Mouse (Mus musculus) right cerebral cortex, adult 2 months (tissue): ENCODE results near the gene Ier5.
A peak's percentile ranks its signal among the peaks of the same experiment; 100 is the strongest.

Experiments used
- DNase-seq, 2 experiments: peaks; one replicate each; pipeline ENCODE4 v3.0.0; 2021 to 2022; ENCODE audit warnings: low spot score in 2 of 2

Gene Ier5

DNA sequence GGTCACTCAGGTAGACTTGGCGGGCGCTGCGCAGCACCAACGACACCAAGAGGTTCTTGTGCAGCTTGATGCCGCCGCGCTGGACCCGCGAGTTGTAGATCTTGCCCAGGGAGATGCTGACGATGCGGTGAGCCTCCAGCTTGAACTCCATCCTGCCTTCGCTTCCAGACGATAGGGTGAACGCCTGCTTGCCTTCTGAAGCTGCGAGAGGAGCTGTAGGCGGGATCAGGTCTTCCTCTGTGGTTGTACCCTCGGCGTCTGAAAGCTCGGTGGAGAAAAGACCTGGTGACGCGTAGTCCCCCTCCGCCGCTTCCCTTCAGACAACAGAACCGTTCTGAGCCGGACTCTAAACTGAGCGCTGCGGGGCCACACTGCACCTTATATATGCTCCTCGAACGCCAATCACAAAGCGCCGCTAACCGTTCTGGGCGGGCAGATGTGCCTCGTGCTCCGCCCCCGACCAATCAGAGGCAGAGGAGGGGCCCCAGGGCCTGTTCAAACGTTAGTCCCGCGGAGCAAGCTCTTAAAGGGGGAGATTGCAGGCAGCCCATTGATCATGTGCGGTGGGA is at the start of gene Ier5:
Gene Ier5, minus strand, starts transcription at position 357 of the 569 bp plus-strand sequence.
- peak; percentile 95 to 98 for DNase-seq

DNA sequence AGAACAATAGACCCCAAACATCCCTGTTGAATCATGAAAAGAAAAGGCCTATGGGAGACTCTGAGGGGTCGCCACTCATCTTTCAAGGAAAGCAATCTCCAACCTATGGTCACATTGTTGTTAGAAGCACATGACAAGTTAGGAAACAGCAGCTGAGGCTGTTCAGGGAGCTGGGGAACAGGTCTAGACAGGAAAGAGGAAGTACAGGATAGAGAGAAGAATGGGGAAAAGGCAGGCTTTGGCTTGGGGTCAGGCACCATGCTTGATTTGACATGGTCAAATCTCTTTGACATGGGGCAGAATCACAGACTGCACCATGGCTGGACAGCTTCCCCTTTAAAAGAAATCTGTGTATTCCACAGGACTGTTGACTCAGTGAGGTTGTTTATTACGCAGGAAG is 47.8 kb upstream of the Ier5 start:
- DNase-seq = no peak

GRCm38 (mm10) chr1:155146572-155146980 is 47.1 kb upstream of the Ier5 start, which contains the start of gene Mr1:
TSS of gene Mr1 (minus strand) at chr1:155146814.
- peak in 1 of 2 experiments; percentile 26 for DNase-seq

DNA sequence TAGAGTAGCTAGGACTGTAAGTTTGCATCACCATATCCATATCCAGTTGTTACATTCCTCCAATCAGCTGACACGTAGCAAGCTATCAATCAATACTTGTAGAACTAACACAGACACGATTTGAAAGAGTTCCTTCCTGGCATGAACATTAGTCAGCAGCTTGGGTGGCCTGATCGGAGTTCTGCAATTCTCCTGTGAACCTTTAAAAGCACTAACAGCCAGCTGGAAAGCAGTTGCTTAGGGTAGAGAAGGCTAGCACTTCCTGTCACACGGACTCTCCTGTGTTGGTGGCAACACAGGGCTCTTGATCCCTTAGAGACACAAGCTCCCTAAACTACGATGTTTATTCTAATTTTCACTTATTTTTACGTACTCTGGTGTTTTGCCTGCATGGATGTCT is 46.2 kb upstream of the Ier5 start:
- no peak for DNase-seq

DNA sequence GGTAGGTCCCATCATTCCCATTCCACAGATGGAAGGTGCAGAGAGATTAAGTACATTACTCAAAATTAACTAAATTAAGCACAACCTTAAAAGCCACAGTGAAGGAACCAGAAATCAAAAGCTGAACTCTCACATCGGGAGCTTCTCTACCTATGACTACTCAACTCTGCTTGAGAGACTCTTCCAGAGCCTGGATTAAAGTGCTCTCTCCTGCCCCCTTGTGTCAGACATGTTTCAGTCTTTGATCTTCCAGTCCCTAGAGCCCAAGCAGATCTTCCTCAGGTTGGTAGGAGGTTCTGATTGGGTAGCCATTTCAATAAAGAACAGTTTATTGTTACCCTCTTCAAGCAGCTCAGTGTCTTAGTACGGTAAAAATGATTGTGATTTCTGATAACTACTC is 40.6 kb upstream of the Ier5 start:
- DNase-seq = peak; percentile 61 to 70

GRCm38 (mm10) chr1:155138795-155139194 is 39.4 kb upstream of the Ier5 start:
- no peak for DNase-seq

GRCm38 (mm10) chr1:155134866-155135265 is 35.4 kb upstream of the Ier5 start:
- DNase-seq = no peak

DNA sequence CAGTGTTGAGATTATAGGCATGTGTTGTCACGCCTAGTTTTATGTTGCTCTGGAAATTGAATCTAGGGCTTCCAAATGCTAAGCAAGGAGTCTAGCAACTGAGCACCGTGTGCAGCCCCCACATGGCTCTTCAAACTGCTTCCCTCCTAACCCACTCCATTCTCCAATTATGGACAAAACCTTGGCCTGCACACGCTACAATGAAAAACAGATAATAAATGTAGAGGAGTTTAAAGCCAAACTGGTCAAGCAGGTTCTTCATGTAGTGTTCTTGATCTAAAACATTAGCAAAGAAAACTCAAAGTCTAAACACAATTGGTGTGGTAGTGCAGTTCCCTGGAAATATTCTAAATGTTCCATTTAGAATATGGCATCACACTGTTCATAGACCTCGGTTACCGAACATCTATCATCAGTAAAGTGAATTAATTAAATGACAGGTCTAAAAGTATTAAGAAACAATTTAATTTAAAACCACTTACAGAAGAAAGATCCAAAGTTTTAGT is 28.0 kb upstream of the Ier5 start:
- DNase-seq = no peak

DNA sequence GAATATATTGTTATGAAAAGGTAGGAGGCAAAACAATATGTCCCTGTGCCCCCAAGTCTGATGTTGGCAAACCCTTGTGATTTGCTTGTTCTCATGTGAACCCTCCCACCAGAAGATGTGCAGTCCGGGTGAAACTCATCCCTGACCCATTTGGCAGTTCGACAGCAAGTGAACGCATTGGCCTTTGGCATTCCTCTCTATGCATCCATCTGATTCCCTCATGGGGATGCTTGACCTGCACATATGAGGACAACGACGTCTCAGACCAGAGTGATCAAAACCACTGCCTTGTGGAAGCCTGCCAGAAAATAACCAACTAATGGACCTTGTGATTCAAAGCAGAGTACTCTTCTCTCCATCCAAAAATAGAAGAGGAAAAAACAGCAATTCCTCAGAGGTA is 27.3 kb upstream of the Ier5 start:
- no peak for DNase-seq

DNA sequence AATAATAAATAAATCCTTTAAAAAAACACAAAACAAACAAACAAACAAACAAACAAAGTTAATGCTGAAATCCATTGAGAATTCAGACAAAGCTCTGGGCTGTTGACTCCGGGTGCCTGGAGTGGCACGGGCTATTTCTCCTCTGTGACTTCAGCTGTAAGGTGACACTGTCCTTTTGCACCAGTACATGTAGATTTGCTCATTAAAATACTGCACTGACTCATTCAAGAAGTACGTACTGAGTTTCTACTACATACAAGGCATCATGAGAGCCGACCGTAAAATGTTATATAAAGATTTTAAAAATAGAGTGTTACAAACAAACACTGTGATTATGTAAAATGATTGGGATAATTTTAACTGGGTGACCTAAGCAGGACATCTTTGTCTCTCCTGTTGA is 25.0 kb upstream of the Ier5 start:
- DNase-seq = no peak

- DNase-seq = peak in 1 of 2 experiments; percentile 34
Measured at GRCm38 (mm10) chr1:155121977-155122939, 22.8 kb upstream of the Ier5 start.

DNA sequence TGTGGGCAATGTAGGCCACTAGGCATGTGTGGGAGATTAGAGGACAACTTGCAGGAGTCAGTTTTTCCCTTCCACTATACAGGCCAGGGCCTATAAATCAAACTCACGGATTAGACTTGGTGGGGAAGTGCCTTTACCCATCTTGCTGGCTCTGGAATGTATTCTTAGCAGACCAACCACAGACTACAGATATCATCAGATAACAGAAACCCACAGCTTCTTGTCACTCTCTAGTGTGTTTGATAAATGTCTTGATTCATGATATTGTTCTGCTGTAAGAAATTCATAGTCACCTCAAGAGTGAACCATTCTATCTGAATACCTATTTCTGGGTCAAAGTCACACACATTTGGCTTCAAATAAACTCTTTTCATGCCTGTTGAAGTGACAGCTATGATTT is 20.3 kb upstream of the Ier5 start:
- DNase-seq = no peak

DNA sequence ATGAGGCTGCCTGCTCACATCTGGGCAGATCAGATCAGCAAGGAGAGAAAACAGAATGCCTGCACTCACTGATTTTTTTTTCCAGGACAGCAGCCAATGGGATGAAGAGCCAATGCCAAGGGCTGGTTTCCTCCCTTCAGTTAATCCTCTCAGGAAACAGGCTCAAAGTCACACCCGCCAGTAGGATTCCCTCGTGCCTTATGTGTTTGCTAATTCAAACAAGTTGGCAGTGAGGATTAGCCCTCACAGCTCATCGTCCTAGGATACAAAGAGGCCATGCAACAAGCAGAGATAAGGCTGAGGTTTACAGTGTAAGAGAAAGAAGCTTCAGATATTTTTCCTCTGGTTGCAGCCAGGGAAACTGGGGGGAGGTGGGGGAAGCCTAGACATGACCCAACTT is 14.5 kb upstream of the Ier5 start:
- DNase-seq = no peak

GRCm38 (mm10) chr1:155112875-155113274 is 13.4 kb upstream of the Ier5 start:
- DNase-seq = no peak

GRCm38 (mm10) chr1:155112118-155112517 is 12.7 kb upstream of the Ier5 start:
- no peak for DNase-seq

- DNase-seq = no peak
Measured at GRCm38 (mm10) chr1:155111491-155111890, 12.1 kb upstream of the Ier5 start.

GRCm38 (mm10) chr1:155109387-155110350 is 10.2 kb upstream of the Ier5 start:
- DNase-seq = no peak

DNA sequence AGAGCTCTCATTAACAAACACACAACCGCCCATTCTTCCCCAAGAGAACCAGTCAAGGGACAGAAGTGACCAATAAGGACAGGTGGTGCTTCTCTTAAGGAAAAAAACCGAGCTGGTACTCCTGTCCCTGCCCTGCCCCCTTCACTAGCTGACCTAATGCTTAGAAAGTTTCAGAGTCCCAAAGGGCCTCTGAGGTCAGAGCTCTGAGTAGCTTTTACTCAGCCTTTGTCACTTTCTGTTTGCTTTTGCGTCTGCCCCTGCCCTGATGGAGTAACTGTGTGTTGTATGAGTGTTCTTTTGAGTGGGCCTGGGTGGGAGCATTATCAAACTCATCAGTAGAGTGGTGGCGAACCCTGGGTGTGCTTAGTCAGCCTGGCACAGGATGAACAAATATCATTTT is 9.0 kb upstream of the Ier5 start:
- no peak for DNase-seq

GRCm38 (mm10) chr1:155107843-155108242 is 8.4 kb upstream of the Ier5 start:
- DNase-seq = no peak

DNA sequence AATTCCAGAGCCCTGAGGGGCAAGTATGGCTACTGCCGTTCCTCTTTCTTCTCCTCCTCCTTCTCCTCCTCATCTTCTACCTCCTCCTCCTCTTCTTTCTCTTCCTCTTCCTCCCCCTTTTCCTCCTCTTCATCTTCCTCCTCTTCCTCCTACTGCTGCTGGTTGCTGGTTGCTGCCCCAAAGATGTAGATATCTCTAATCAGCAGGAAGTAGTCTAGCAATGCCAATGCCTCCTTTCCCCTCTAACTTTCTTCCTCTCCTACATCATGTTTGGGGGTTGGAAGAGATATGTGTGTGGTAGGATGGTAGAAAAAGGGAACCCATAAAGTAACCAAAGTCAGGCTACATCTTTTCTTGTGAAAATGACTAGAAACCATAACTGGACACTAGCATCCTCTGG is 6.9 kb upstream of the Ier5 start:
- DNase-seq = no peak

DNA sequence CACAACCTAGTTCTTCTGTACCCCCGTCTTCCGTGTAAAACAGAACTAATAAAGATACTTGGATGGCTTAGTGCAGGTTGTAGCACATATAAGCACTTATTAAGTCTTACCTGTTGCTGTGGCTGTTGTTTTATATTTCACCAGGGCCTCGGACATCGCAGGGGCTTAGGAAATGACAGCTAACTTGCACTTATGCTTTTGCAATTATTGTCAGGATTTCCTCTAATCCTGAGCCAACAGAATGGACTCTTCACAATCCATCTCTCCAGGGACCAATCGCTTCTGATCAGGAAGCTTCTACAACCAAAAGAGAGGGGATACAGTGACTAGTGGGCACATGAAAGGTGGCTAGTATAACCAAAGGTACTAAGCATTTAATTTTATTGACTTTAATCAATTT is 4.6 kb upstream of the Ier5 start:
- no peak for DNase-seq

GRCm38 (mm10) chr1:155102631-155103030 is 3.2 kb upstream of the Ier5 start:
- no peak for DNase-seq
